Mouse (Mus musculus) thymus, adult 2 months (tissue): Measurements from ENCODE around the gene Plcl1. TPM values are rescaled to one million over a fixed set of nuclear protein-coding genes. Genes with fewer than 3 reads are reported as not detected.
"Not testable (repeated sequence)": the region's sequence is repeated elsewhere in the genome, so short reads cannot be mapped to it uniquely, and the experiment has no call there.

Source experiments
- DNase-seq: peaks from one replicate; pipeline ENCODE4 v3.0.0; 2021
- H3K27ac ChIP-seq: fragments of 200-500 bp; 2 replicates; pipeline ENCODE4 v1.5.1; 2012; ENCODE audit warnings: low read length, control low read depth; ENCODE audit not compliant: control insufficient read depth, insufficient read depth
- H3K27me3 ChIP-seq: fragments of 200-500 bp; 2 replicates; pipeline ENCODE4 v1.6.1; 2012; ENCODE audit warnings: mild to moderate bottlenecking, low read length, moderate library complexity, mixed read lengths; ENCODE audit not compliant: control insufficient read depth, insufficient read depth
- H3K36me3 ChIP-seq: fragments of 200-500 bp; 2 replicates; pipeline ENCODE4 v1.6.1; 2012; ENCODE audit warnings: mild to moderate bottlenecking, low read length, moderate library complexity; ENCODE audit not compliant: control insufficient read depth, insufficient read depth
- H3K4me1 ChIP-seq: fragments of 200-500 bp; replicated peaks from 2 replicates; pipeline ENCODE4 v1.6.1; 2012; ENCODE audit warnings: low read length; ENCODE audit not compliant: control insufficient read depth, insufficient read depth
- H3K4me3 ChIP-seq: fragments of 200-500 bp; 2 replicates; pipeline ENCODE4 v1.5.1; 2012; ENCODE audit warnings: mild to moderate bottlenecking, low read length, control low read depth, moderate library complexity; ENCODE audit not compliant: control insufficient read depth, insufficient read depth
- CTCF ChIP-seq: fragments of 200-500 bp; IDR thresholded peaks from 2 replicates; pipeline ENCODE4 v1.5.1; 2012; ENCODE audit warnings: mild to moderate bottlenecking, control low read depth, low read length, moderate library complexity, borderline replicate concordance; ENCODE audit not compliant: control insufficient read depth, poor library complexity, insufficient read depth; ENCODE audit errors: extremely low read depth
- POLR2A ChIP-seq: fragments of 200-500 bp; IDR thresholded peaks from 2 replicates; pipeline ENCODE4 v1.6.1; 2012; ENCODE audit warnings: mild to moderate bottlenecking, low read length, control low read depth, moderate library complexity; ENCODE audit not compliant: control insufficient read depth, poor library complexity, insufficient read depth; ENCODE audit errors: extremely low read depth
- WGBS: fragments of 180-500 bp; shearing (Covaris S2); methylation state at CpG from one replicate; pipeline ENCODE4 v1.1.7; 2018; 5-methylcytosine and 5-hydroxymethylcytosine counted together
- polyA plus RNA-seq: library from polyadenylated mRNA; depleted of rRNA; stranded (reverse); fragments of >200 nt; gene quantifications from 2 replicates; pipeline ENCODE4 v1.2.3, GENCODE M21; 2012

The Plcl1 gene
- polyA plus RNA-seq, 1 experiment: 2.7 TPM

- TF ChIP-seq CTCF (no peak), POLR2A (no peak)
- Histone ChIP-seq H3K4me1 (no peaks in the 10 kb centered on the region), H3K36me3 (no peaks in the 10 kb centered on the region), H3K27ac (no peak overlapping the region), H3K27me3 (no peaks in the 10 kb centered on the region), H3K4me3 (no peak overlapping the region)
- 64% methylated on average over 6 of the region's 6 CpGs for WGBS
- no peak for DNase-seq
These were observed 101.3 kb downstream of the Plcl1 start for GRCm38 (mm10) chr1:55507061-55507460.

GRCm38 (mm10) chr1:55509587-55509986 lies 103.9 kb downstream of the Plcl1 start:
- Histone ChIP-seq H3K27ac (no peak overlapping the region), H3K36me3 (no peaks in the 10 kb centered on the region), H3K4me3 (no peak overlapping the region), H3K27me3 (no peaks in the 10 kb centered on the region), H3K4me1 (no peaks in the 10 kb centered on the region)
- no peak for TF ChIP-seq CTCF
- no peak for TF ChIP-seq POLR2A
- no peak for DNase-seq
- 100% methylated on average over 1 of the region's 1 CpGs for WGBS

- no peak overlapping the region for H3K27ac ChIP-seq
- 89% methylated on average over 3 of the region's 3 CpGs for WGBS
These were observed 106.4 kb downstream of the Plcl1 start for GRCm38 (mm10) chr1:55512165-55512564.

GRCm38 (mm10) chr1:55512799-55513198 lies 107.1 kb downstream of the Plcl1 start:
- H3K4me3 ChIP-seq, H3K27me3 ChIP-seq, H3K27ac ChIP-seq, H3K4me1 ChIP-seq, DNase-seq, H3K36me3 ChIP-seq: not testable (repeated sequence)
- WGBS: 100% methylated on average over 2 of the region's 2 CpGs

More at GRCm38 (mm10) chr1:55512165-55512564, 106.4 kb downstream of the Plcl1 start:
- Histone ChIP-seq H3K4me1 (no peaks in the 10 kb centered on the region), H3K27me3 (no peaks in the 10 kb centered on the region), H3K36me3 (no peaks in the 10 kb centered on the region), H3K4me3 (no peak overlapping the region)
- TF ChIP-seq CTCF: no peak
- TF ChIP-seq POLR2A: no peak
- DNase-seq: no peak

- Histone ChIP-seq H3K27ac (no peak overlapping the region), H3K4me3 (no peak overlapping the region), H3K4me1 (no peaks in the 10 kb centered on the region), H3K36me3 (no peaks in the 10 kb centered on the region), H3K27me3 (no peaks in the 10 kb centered on the region)
- TF ChIP-seq POLR2A: no peak
- TF ChIP-seq CTCF: no peak
- no peak for DNase-seq
These were observed 111.5 kb downstream of the Plcl1 start for GRCm38 (mm10) chr1:55517182-55517581.

- H3K4me1 ChIP-seq: peaks cover 4% of the 10 kb centered on the region
- H3K27me3 ChIP-seq: no peaks in the 10 kb centered on the region
- 97% methylated on average over 1 of the region's 1 CpGs for WGBS
- no peak for DNase-seq
- no peak overlapping the region for H3K4me3 ChIP-seq
- no peak overlapping the region for H3K27ac ChIP-seq
- no peak for TF ChIP-seq CTCF
- H3K36me3 ChIP-seq: no peaks in the 10 kb centered on the region
These were observed 118.2 kb downstream of the Plcl1 start for GRCm38 (mm10) chr1:55523966-55524365.

GRCm38 (mm10) chr1:55525100-55525499 lies 119.4 kb downstream of the Plcl1 start:
- Histone ChIP-seq H3K27ac (no peak overlapping the region), H3K4me3 (no peak overlapping the region), H3K4me1 (peaks cover 8% of the 10 kb centered on the region), H3K36me3 (no peaks in the 10 kb centered on the region), H3K27me3 (no peaks in the 10 kb centered on the region)
- TF ChIP-seq CTCF: no peak
- TF ChIP-seq POLR2A: no peak
- DNase-seq: no peak
- WGBS: 63% methylated on average over 5 of the region's 5 CpGs
